ENCODE assay signal across 8 mouse cellular contexts in the genomic region with DNA sequence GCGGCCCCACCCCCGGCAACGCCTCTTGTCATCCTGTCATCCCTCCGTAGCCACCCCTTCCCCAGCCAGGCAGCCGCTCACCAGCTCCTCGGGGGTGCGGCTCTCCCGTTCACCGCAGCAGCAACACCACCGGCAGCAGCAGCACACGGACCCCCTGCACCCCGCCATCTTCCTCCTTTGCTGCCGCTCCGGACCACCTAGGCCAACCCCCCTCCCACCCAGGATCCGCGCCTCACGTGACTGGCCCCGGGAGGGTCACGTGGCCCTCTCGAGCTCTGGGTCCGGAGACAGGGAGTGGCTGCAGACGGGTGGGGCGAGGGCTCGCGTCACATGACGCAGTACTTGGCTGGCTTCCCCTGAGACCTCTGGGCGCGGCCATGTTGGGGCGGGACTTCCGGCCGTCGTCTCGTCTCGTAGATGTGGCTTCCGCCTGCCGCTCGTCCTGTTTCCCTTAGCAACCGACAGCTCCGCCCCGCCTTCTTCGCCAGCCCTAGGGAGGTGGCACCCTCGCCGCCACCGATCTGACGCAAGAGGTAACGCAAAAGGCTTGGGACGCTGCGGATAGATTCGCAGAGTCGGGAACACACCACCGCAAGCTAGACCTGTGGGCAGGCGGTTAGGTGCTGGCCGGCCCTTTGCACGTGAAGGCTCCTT. TPM values are rescaled to one million over a fixed set of nuclear protein-coding genes. Genes with fewer than 3 reads are reported as not detected.
DNase-seq lines count a peak whose midpoint lies in the region; ATAC-seq and TF ChIP-seq lines count a peak whose summit lies in the region.

TSS of gene Clcn6 (minus strand) at position 222 of the 654 bp plus-strand sequence.
TSS of gene Mthfr (plus strand) at position 478 of the 654 bp plus-strand sequence.

- H3K4me1 ChIP-seq in erythroblast, embryonic 14.5 days (ENCODE audit: control insufficient read depth): peaks cover 59% of the 10 kb centered on the region
- H3K4me1 ChIP-seq in heart, embryonic 11.5 days (ENCODE audit: control insufficient read depth, insufficient read depth, low read length): peaks cover 33% of the 10 kb centered on the region
- peaks cover 39% of the 10 kb centered on the region for H3K4me1 ChIP-seq in kidney, embryonic 16.5 days (ENCODE audit: insufficient read depth, low read length)
- peaks cover 19% of the 10 kb centered on the region for H3K4me1 ChIP-seq in liver, adult 2 months (ENCODE audit: control insufficient read depth, insufficient read depth, low read length)

- ATAC-seq in heart, embryonic 11.5 days (replicated peaks; ENCODE audit: insufficient number of reproducible peaks, low FRiP score, low TSS enrichment): peak; percentile 94
- ATAC-seq in kidney, embryonic 16.5 days (ENCODE audit: low FRiP score, low TSS enrichment): peak; percentile 94

- H3K79me3 ChIP-seq in C2C12 (ENCODE audit: low read depth): peaks cover 10% of the 10 kb centered on the region

- H3K4me2 ChIP-seq in heart, embryonic 11.5 days: peak within 1 kb of the TSS; percentile 91
- H3K4me2 ChIP-seq in kidney, embryonic 16.5 days (replicated peaks; ENCODE audit: low read depth, low read length): peak within 1 kb of the TSS; percentile 88
- H3K4me2 ChIP-seq in myocyte (ENCODE audit: low read depth): peak within 1 kb of the TSS; percentile 94

- peak; percentile 58; the same call in 1 of the 2 replicates for TF ChIP-seq POLR2A in brain, embryonic 14.5 days (IDR thresholded peaks at IDR 0.05; ENCODE audit: borderline replicate concordance, extremely low read depth, insufficient read depth, insufficient read length, poor library complexity, severe bottlenecking)
- peak; percentile 71 for TF ChIP-seq POLR2A in liver, adult 2 months (IDR thresholded peaks at IDR 0.05; ENCODE audit: extremely low read depth, insufficient read depth, low read length)
- TF ChIP-seq POLR2A in myocyte (IDR thresholded peaks at IDR 0.05; ENCODE audit: insufficient read length, low read depth): peak; percentile 98

- H3K27ac ChIP-seq in heart, embryonic 11.5 days (ENCODE audit: low read depth, low read length): peak within 1 kb of the TSS; percentile 75
- peak within 1 kb of the TSS; percentile 93 for H3K27ac ChIP-seq in kidney, embryonic 16.5 days (ENCODE audit: low read length)
- peak within 1 kb of the TSS; percentile 88 for H3K27ac ChIP-seq in liver, adult 2 months (replicated peaks; ENCODE audit: insufficient read depth, low read depth, low read length)

- H3ac ChIP-seq in C2C12 (ENCODE audit: control insufficient read depth, insufficient read length, low read depth): peak within 1 kb of the TSS; percentile 95
- peak within 1 kb of the TSS; percentile 71 for H3ac ChIP-seq in myocyte (ENCODE audit: control insufficient read depth, insufficient read length)

- H3K9me3 ChIP-seq in erythroblast, embryonic 14.5 days (ENCODE audit: control insufficient read depth, low read length): no peaks in the 10 kb centered on the region
- no peaks in the 10 kb centered on the region for H3K9me3 ChIP-seq in heart, embryonic 11.5 days (replicated peaks; ENCODE audit: control insufficient read depth, low read length)
- no peaks in the 10 kb centered on the region for H3K9me3 ChIP-seq in kidney, embryonic 16.5 days (ENCODE audit: low read length)

- no peak for TF ChIP-seq CTCF in C2C12 (IDR thresholded peaks at IDR 0.05; ENCODE audit: control insufficient read depth, insufficient read depth, insufficient read length)
- TF ChIP-seq CTCF in brain, embryonic 14.5 days (IDR thresholded peaks at IDR 0.05; ENCODE audit: borderline replicate concordance, extremely low read depth, insufficient read depth, insufficient read length): no peak
- no peak for TF ChIP-seq CTCF in liver, adult 2 months (IDR thresholded peaks at IDR 0.05; ENCODE audit: low read depth, low read length)

- H3K36me3 ChIP-seq in C2C12 (ENCODE audit: control insufficient read depth, insufficient read depth) (peaks cover 16% of the 10 kb centered on the region), myocyte (ENCODE audit: control insufficient read depth, insufficient read depth) (peaks cover 11% of the 10 kb centered on the region)
- peaks cover 20% of the 10 kb centered on the region for H3K36me3 ChIP-seq in erythroblast, embryonic 14.5 days (ENCODE audit: control insufficient read depth)
- peaks cover 3% of the 10 kb centered on the region; the same call in 1 of the 2 replicates for H3K36me3 ChIP-seq in heart, embryonic 11.5 days (ENCODE audit: control insufficient read depth, insufficient read depth, low read length)
- H3K36me3 ChIP-seq in kidney, embryonic 16.5 days (ENCODE audit: insufficient read depth, low read length): 0 out of 2 replicates have a peak, but pooled peaks cover 10% of the 10 kb centered on the region
- peaks cover 4% of the 10 kb centered on the region; the same call in 1 of the 2 replicates for H3K36me3 ChIP-seq in liver, adult 2 months (ENCODE audit: control insufficient read depth, insufficient read depth, low read length)
- no peaks in the 10 kb centered on the region for H3K36me3 ChIP-seq in splenic B cell, adult 2 months (ENCODE audit: control insufficient read depth, insufficient read depth, low read length, poor library complexity, severe bottlenecking)

- no peaks in the 10 kb centered on the region for H3K27me3 ChIP-seq in C2C12 (ENCODE audit: control insufficient read depth, insufficient read depth, insufficient read length)
- H3K27me3 ChIP-seq in erythroblast, embryonic 14.5 days (ENCODE audit: control insufficient read depth): no peaks in the 10 kb centered on the region
- no peaks in the 10 kb centered on the region for H3K27me3 ChIP-seq in heart, embryonic 11.5 days (ENCODE audit: control insufficient read depth, insufficient read depth, low read length)
- no peaks in the 10 kb centered on the region for H3K27me3 ChIP-seq in kidney, embryonic 16.5 days (ENCODE audit: insufficient read depth, low read length)
- H3K27me3 ChIP-seq in liver, adult 2 months (ENCODE audit: control insufficient read depth, insufficient read depth, low read length): no peaks in the 10 kb centered on the region
- H3K27me3 ChIP-seq in myocyte (ENCODE audit: control insufficient read depth, insufficient read depth, insufficient read length): no peaks in the 10 kb centered on the region
- H3K27me3 ChIP-seq in splenic B cell, adult 2 months (ENCODE audit: control insufficient read depth, insufficient read depth, low read length, poor library complexity, severe bottlenecking): no peaks in the 10 kb centered on the region

- H3K79me2 ChIP-seq in C2C12 (ENCODE audit: control insufficient read depth, insufficient read depth) (peaks cover 41% of the 10 kb centered on the region), myocyte (ENCODE audit: control insufficient read depth, insufficient read depth) (peaks cover 47% of the 10 kb centered on the region)
- H3K79me2 ChIP-seq in liver, adult 2 months (ENCODE audit: control insufficient read depth, insufficient read depth, low read length): no peaks in the 10 kb centered on the region; the same call in 1 of the 2 replicates

- H3K9ac ChIP-seq in heart, embryonic 11.5 days (ENCODE audit: low read depth, low read length): peak within 1 kb of the TSS; percentile 77
- peak within 1 kb of the TSS; percentile 77 for H3K9ac ChIP-seq in kidney, embryonic 16.5 days (replicated peaks; ENCODE audit: low read length)
- H3K9ac ChIP-seq in liver, adult 2 months (ENCODE audit: low read depth, low read length): peak within 1 kb of the TSS; percentile 86

- DNase-seq in brain, embryonic 14.5 days (ENCODE audit: low read depth): peak; percentile 100
- DNase-seq in liver, adult 2 months (ENCODE audit: extremely low read depth, low read depth, low spot score): peak; percentile 94
- DNase-seq in splenic B cell, adult 2 months (ENCODE audit: low read depth, low spot score): peak; percentile 99

- H3K4me3 ChIP-seq in C2C12 (ENCODE audit: insufficient read depth, poor library complexity, severe bottlenecking) (peak within 1 kb of the TSS; percentile 75), myocyte (peak within 1 kb of the TSS; percentile 88)
- H3K4me3 ChIP-seq in erythroblast, embryonic 14.5 days (replicated peaks): peak within 1 kb of the TSS; percentile 88
- H3K4me3 ChIP-seq in heart, embryonic 11.5 days (ENCODE audit: low read depth, low read length): peak within 1 kb of the TSS; percentile 69
- peak within 1 kb of the TSS; percentile 72 for H3K4me3 ChIP-seq in kidney, embryonic 16.5 days (ENCODE audit: low read length)
- H3K4me3 ChIP-seq in liver, adult 2 months (ENCODE audit: insufficient read depth, low read depth, low read length): peak within 1 kb of the TSS; percentile 94

- under 1% methylated on average over 53 of the region's 54 CpGs for WGBS in heart, embryonic 11.5 days (ENCODE audit: insufficient replicate concordance)
- under 1% methylated on average over 53 of the region's 54 CpGs for WGBS in kidney, embryonic 16.5 days
- under 1% methylated on average over 54 of the region's 54 CpGs for WGBS in liver, adult 2 months

TF ChIP-seq in C2C12, 6 proteins besides CTCF, POLR2A, EP300 and RAD21 (continues in another document):
- peak; percentile 7 for TF ChIP-seq MAX (IDR thresholded peaks at IDR 0.05)
- TF ChIP-seq MYOD1 (IDR thresholded peaks at IDR 0.05; ENCODE audit: control insufficient read depth, insufficient read length, low read depth): no peak
- peak; percentile 100 for TF ChIP-seq USF1 (IDR thresholded peaks at IDR 0.05; ENCODE audit: low read depth)

TF ChIP-seq in myocyte, 11 proteins besides CTCF, POLR2A, EP300 and RAD21 (continues in another document):
- no peak for TF ChIP-seq TCF3 (IDR thresholded peaks at IDR 0.05; ENCODE audit: insufficient read length, low read depth)
- TF ChIP-seq CEBPB (IDR thresholded peaks at IDR 0.05; ENCODE audit: insufficient read depth, poor library complexity, severe bottlenecking): peak; percentile 80
- no peak for TF ChIP-seq SRF (IDR thresholded peaks at IDR 0.05; ENCODE audit: control insufficient read depth, insufficient read length, low read depth)

RNA-seq across cellular contexts. Expression of gene Clcn6, which starts in this region (rescaled TPM):
- 11.5 TPM for polyA plus RNA-seq in C2C12 (2012; fragmentation: generic; extraction: Trizol)
- polyA plus RNA-seq in brain, embryonic 14.5 days (2012; rRNA removed): 57.2 and 64.1 TPM in 2 replicates
- polyA plus RNA-seq in erythroblast, embryonic 14.5 days (2012): 0.11 and 0.29 TPM in 2 replicates
- 6.3 and 7.3 TPM in 2 replicates for polyA plus RNA-seq in heart, embryonic 11.5 days (2014; fragmentation: Nextera tagmentation; extraction: Ambion mirVana)
- polyA plus RNA-seq in kidney, embryonic 16.5 days (2015; fragmentation: Nextera tagmentation; extraction: Ambion mirVana): 6.4 and 6.8 TPM in 2 replicates
- total RNA-seq in liver, adult 2 months (2014; rRNA removed): 1.8 and 2.8 TPM in 2 replicates
- 2.0 and 5.3 TPM in 2 replicates for polyA plus RNA-seq in liver, adult 2 months (2012; rRNA removed)
- 19.6 TPM for polyA plus RNA-seq in myocyte (2012; fragmentation: generic; extraction: Trizol)

RNA-seq across cellular contexts. Expression of gene Mthfr, which starts in this region (rescaled TPM):
- 16.1 TPM for polyA plus RNA-seq in C2C12 (2012; fragmentation: generic; extraction: Trizol)
- polyA plus RNA-seq in brain, embryonic 14.5 days (2012; rRNA removed): 38.6 and 39.4 TPM in 2 replicates
- polyA plus RNA-seq in erythroblast, embryonic 14.5 days (2012): 1.9 and 2.8 TPM in 2 replicates
- 8.9 and 10.4 TPM in 2 replicates for polyA plus RNA-seq in heart, embryonic 11.5 days (2014; fragmentation: Nextera tagmentation; extraction: Ambion mirVana)
- polyA plus RNA-seq in kidney, embryonic 16.5 days (2015; fragmentation: Nextera tagmentation; extraction: Ambion mirVana): 26.5 and 28.1 TPM in 2 replicates
- total RNA-seq in liver, adult 2 months (2014; rRNA removed): 4.1 and 6.2 TPM in 2 replicates
- polyA plus RNA-seq in liver, adult 2 months (2012; rRNA removed): 11.8 and 12.9 TPM in 2 replicates
- polyA plus RNA-seq in myocyte (2012; fragmentation: generic; extraction: Trizol): 31.8 TPM

Comparison
In these comparisons a context has a peak if more than half of its experiments do, and no peak if none do; other contexts are left out.
1. Peak in every context shown above with its lines: DNase-seq, ATAC-seq, H3K4me3 ChIP-seq and H3K27ac ChIP-seq.